Mouse (Mus musculus) heart, embryonic 11.5 days (tissue): Measurements from ENCODE around the gene Prkca. TPM values are rescaled to one million over a fixed set of nuclear protein-coding genes. Genes with fewer than 3 reads are reported as not detected.

ENCODE experiments used
- ATAC-seq: fragments of 200-750 bp; cut with Nextera tagmentation; replicated peaks from 2 replicates; pipeline ENCODE4 v1.8.0; 2017; ENCODE audit warnings: moderate library complexity; ENCODE audit not compliant: insufficient number of reproducible peaks, low FRiP score, low TSS enrichment
- H3K27ac ChIP-seq: fragments of 300-500 bp; sonication (generic); 2 replicates; pipeline ENCODE4 v1.5.1; 2014; ENCODE audit warnings: mild to moderate bottlenecking, low read depth, low read length
- H3K27me3 ChIP-seq: fragments of 300-500 bp; sonication (generic); 2 replicates; pipeline ENCODE4 v1.6.1; 2014; ENCODE audit warnings: mild to moderate bottlenecking, low read length, mixed read lengths; ENCODE audit not compliant: control insufficient read depth, insufficient read depth
- H3K36me3 ChIP-seq: fragments of 300-500 bp; sonication (generic); 2 replicates; pipeline ENCODE4 v1.6.1; 2014; ENCODE audit warnings: mild to moderate bottlenecking, low read length, moderate library complexity, mixed read lengths; ENCODE audit not compliant: control insufficient read depth, insufficient read depth
- H3K4me1 ChIP-seq: fragments of 300-500 bp; sonication (generic); 2 replicates; pipeline ENCODE4 v1.6.1; 2014; ENCODE audit warnings: low read length; ENCODE audit not compliant: control insufficient read depth, insufficient read depth
- H3K4me2 ChIP-seq: fragments of 300-500 bp; sonication (generic); 2 replicates; pipeline ENCODE4 v1.6.1; 2014; ENCODE audit warnings: mild to moderate bottlenecking, moderate library complexity
- H3K4me3 ChIP-seq: fragments of 300-500 bp; sonication (generic); 2 replicates; pipeline ENCODE4 v1.5.1; 2014; ENCODE audit warnings: low read depth, low read length
- H3K9ac ChIP-seq: fragments of 300-500 bp; sonication (generic); 2 replicates; pipeline ENCODE4 v1.6.1; 2014; ENCODE audit warnings: mild to moderate bottlenecking, low read depth, low read length, moderate library complexity
- H3K9me3 ChIP-seq: fragments of 300-500 bp; sonication (generic); replicated peaks from 2 replicates; pipeline ENCODE4 v1.6.1; 2016; ENCODE audit warnings: low read length; ENCODE audit not compliant: control insufficient read depth
- WGBS: fragments of 180-500 bp; shearing (Covaris S2); extraction: QIAGEN DNeasy Blood & Tissue Kit; methylation state at CpG from one replicate; pipeline ENCODE4 v1.1.7; 2014; ENCODE audit not compliant: insufficient replicate concordance; 5-methylcytosine and 5-hydroxymethylcytosine counted together
- polyA plus RNA-seq: library from polyadenylated mRNA; unstranded; fragments of >200 nt; fragmentation: Nextera tagmentation; extraction: Ambion mirVana; gene quantifications from 2 replicates; pipeline ENCODE4 v1.2.1, GENCODE M21; 2014

Gene Prkca
- polyA plus RNA-seq, 1 experiment from 2014 or later: 16.9 TPM

GRCm38 (mm10) chr11:107966229-107966628 lies 377.5 kb downstream of the Prkca start:
- Histone ChIP-seq H3K36me3 (no peaks in the 10 kb centered on the region), H3K27me3 (no peaks in the 10 kb centered on the region), H3K4me2 (no peak overlapping the region), H3K4me1 (no peaks in the 10 kb centered on the region), H3K9ac (no peak overlapping the region), H3K4me3 (no peak overlapping the region), H3K9me3 (no peaks in the 10 kb centered on the region), H3K27ac (no peak overlapping the region)
- WGBS: 74% methylated on average over 4 of the region's 4 CpGs
- ATAC-seq: no peak

DNA sequence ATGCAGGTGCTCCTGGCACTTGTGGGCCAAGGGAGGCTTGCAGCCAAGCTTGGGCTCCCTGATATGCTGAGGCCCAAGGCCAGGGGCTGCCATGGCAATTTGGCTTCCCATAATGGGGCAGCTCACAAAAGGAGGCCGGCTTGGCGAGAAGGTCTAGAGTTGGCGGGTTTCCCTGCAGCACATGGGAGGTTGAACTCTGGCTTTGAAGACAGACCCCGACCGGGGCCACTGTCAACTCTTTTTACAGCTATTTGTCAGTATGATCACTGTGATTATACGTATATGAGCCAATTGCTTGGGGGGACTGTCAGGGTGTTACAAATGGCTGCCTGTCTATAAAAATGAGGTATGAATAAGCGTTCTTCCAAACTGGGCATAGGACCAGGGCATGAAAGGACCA lies 378.3 kb downstream of the Prkca start:
- no peak overlapping the region for H3K4me2 ChIP-seq
- WGBS: 83% methylated on average over 7 of the region's 7 CpGs
- H3K9me3 ChIP-seq: no peaks in the 10 kb centered on the region
- no peak for ATAC-seq
- H3K4me3 ChIP-seq: no peak overlapping the region
- H3K27me3 ChIP-seq: no peaks in the 10 kb centered on the region
- no peaks in the 10 kb centered on the region for H3K36me3 ChIP-seq
- no peaks in the 10 kb centered on the region for H3K4me1 ChIP-seq
- H3K9ac ChIP-seq: no peak overlapping the region
- H3K27ac ChIP-seq: no peak overlapping the region

DNA sequence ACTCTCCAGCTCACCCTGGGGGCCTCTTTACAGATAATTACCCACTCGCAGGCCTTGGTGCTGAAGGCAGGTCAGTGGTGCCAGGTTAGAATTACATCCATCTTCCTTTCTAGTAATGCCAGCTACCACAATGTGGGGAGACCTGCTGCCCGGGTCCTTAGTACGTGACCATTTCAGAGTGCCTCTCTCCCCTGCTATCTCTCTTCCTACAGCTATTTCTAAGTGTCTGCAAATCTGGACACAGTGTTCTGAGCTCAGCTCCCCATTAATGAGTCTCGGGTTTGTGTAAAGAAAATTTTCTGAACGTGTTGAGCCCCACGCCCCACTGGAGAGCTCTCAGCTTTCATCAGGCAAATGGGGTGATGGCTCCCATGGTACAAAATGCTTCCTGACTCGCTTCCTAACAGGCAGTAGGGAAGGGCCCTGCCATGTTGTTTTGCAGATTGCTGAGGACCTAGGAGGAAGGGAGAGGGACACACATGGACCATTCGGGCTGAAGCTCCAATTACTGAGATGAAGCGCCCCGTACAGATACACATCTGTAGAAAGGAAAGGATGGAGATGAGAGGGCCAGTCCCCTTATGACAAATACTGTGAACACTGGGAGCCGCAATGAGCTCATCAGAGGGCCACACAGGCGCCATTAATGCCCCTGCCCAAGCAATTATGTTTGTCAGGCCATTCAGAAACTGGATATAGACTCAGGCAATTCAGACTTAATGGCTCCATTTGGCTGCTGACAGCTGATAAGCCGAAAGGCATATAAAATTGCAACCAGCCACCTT lies 386.0 kb downstream of the Prkca start:
- Histone ChIP-seq H3K4me2 (no peak overlapping the region), H3K4me1 (no peaks in the 10 kb centered on the region), H3K27me3 (no peaks in the 10 kb centered on the region), H3K9me3 (0 out of 2 replicates have a peak, but pooled peaks cover 3% of the 10 kb centered on the region), H3K27ac (no peak overlapping the region), H3K9ac (no peak overlapping the region), H3K36me3 (no peaks in the 10 kb centered on the region), H3K4me3 (no peak overlapping the region)
- WGBS: 83% methylated on average over 13 of the region's 13 CpGs
- ATAC-seq: no peak

DNA sequence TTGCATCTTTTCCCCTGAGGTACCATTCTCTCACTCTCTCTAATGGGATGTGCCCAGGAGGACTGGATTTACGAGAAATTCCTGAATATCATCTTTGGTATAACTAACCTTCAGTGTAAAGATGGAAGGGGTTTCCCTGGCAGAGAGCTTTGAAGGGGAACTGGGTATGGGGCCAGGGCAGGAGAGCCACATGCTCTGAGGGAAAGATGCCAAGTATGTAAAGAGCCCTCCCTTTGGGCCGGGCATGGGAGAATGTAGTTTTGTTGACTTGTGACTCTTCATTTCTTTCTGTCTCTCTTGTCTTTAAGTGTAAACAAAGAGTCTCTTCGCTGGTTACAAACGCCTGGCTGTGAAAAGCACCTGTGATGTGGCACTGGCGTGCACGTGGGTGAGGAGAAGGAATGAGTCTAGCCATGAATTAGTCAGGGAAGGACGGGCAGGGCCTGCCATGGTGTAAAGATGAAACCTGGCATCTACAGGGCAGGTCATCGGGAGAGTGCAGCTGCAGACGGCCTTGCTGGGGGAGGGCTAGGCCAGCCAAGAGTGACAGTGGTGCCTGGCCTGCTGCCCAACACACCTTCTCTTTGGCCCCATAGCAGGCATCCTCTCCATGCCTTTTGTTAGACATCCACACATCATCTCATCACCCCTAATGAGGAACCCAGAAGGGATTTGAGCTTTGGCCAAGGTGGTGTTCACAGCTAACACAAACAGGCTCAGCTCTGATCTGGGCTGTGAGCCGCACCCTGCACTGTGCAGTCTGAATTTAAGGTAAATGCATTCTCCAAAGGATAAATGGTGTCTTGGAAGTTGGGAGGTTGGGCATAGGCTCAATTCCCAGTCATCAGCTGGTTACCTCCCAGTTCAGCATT lies 388.3 kb downstream of the Prkca start:
- Histone ChIP-seq H3K36me3 (0 out of 2 replicates have a peak, but pooled peaks cover 4% of the 10 kb centered on the region), H3K27me3 (no peaks in the 10 kb centered on the region), H3K4me2 (no peak overlapping the region), H3K9ac (no peak overlapping the region), H3K4me1 (no peaks in the 10 kb centered on the region), H3K9me3 (0 out of 2 replicates have a peak, but pooled peaks cover 3% of the 10 kb centered on the region), H3K4me3 (no peak overlapping the region), H3K27ac (no peak overlapping the region)
- 82% methylated on average over 10 of the region's 10 CpGs for WGBS
- ATAC-seq: no peak

GRCm38 (mm10) chr11:107951431-107951830 lies 392.3 kb downstream of the Prkca start:
- Histone ChIP-seq H3K4me3 (no peak overlapping the region), H3K9me3 (no peaks in the 10 kb centered on the region), H3K9ac (no peak overlapping the region), H3K27me3 (no peaks in the 10 kb centered on the region), H3K4me2 (no peak overlapping the region), H3K27ac (no peak overlapping the region), H3K4me1 (no peaks in the 10 kb centered on the region), H3K36me3 (0 out of 2 replicates have a peak, but pooled peaks cover 4% of the 10 kb centered on the region)
- ATAC-seq: no peak
- 89% methylated on average over 11 of the region's 11 CpGs for WGBS

GRCm38 (mm10) chr11:107950658-107951057 lies 393.1 kb downstream of the Prkca start:
- H3K36me3 ChIP-seq: 0 out of 2 replicates have a peak, but pooled peaks cover 4% of the 10 kb centered on the region
- WGBS: 97% methylated on average over 4 of the region's 4 CpGs
- no peak overlapping the region for H3K4me3 ChIP-seq
- no peak overlapping the region for H3K9ac ChIP-seq
- no peaks in the 10 kb centered on the region for H3K9me3 ChIP-seq
- H3K27ac ChIP-seq: no peak overlapping the region
- H3K4me2 ChIP-seq: no peak overlapping the region
- H3K27me3 ChIP-seq: no peaks in the 10 kb centered on the region
- H3K4me1 ChIP-seq: no peaks in the 10 kb centered on the region
- ATAC-seq: no peak

DNA sequence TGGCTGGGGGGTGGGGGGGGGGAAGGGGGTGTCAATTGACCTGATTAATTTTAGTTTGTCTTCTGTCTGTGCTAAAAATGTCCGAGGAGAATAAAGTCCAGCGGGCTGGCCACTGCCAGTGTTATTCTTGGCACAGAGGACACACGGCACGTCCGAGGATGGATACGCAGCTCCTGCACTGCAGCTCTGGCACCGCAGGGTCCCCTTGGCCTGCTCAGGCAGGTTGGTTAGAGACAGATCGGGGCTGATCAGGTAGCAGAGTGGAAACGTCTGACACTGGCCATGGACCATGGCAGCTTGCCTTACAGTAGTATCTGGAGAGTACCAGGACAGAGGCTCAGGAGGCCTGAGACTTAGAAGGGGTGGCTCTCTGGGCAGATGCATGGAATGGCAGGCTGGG lies 393.5 kb downstream of the Prkca start:
- 0 out of 2 replicates have a peak, but pooled peaks cover 4% of the 10 kb centered on the region for H3K36me3 ChIP-seq
- H3K27ac ChIP-seq: no peak overlapping the region

DNA sequence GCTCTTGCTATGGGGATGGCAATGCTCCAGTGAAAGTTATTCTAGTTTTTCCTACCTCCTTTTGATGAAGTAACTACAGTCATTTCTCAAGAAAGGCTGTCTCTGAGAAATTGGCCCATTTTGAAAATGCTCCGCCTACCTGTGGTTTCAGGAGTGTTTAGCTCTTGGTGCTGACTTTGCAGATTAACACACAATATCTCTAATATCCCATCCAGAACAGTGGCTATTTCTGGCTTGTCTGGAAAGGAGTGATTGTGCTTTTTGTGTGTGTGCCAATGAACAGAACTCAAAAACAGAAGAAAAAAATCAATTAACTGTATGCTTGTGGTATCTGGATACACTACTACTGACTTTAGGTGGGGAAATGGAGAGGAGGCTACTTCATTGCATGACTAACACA lies 395.8 kb downstream of the Prkca start:
- Histone ChIP-seq H3K27ac (no peak overlapping the region), H3K9me3 (0 out of 2 replicates have a peak, but pooled peaks cover 2% of the 10 kb centered on the region), H3K4me2 (no peak overlapping the region), H3K4me1 (no peaks in the 10 kb centered on the region), H3K36me3 (0 out of 2 replicates have a peak, but pooled peaks cover 7% of the 10 kb centered on the region), H3K27me3 (no peaks in the 10 kb centered on the region), H3K9ac (no peak overlapping the region), H3K4me3 (no peak overlapping the region)
- WGBS: 87% methylated on average over 1 of the region's 1 CpGs
- ATAC-seq: no peak

More for the DNA sequence above, 393.5 kb downstream of the Prkca start:
- 58% methylated on average over 9 of the region's 9 CpGs for WGBS
- Histone ChIP-seq H3K4me1 (no peaks in the 10 kb centered on the region), H3K27me3 (no peaks in the 10 kb centered on the region), H3K9ac (no peak overlapping the region), H3K4me2 (no peak overlapping the region), H3K4me3 (no peak overlapping the region), H3K9me3 (no peaks in the 10 kb centered on the region)
- ATAC-seq: no peak
